Mouse (Mus musculus) brain, embryonic 14.5 days (tissue): ENCODE data around the gene Antxr2. TPM values are rescaled to one million over a fixed set of nuclear protein-coding genes. Genes with fewer than 3 reads are reported as not detected.

Source experiments
- DNase-seq: peaks from one replicate; pipeline ENCODE4 v3.0.0-alpha.2; 2011; ENCODE audit warnings: low read depth
- CTCF ChIP-seq: fragments of 200-500 bp; IDR thresholded peaks from 2 replicates; pipeline ENCODE4 v1.5.1; 2012; ENCODE audit warnings: inconsistent platforms, mild to moderate bottlenecking, moderate library complexity, borderline replicate concordance; ENCODE audit not compliant: insufficient read depth, insufficient read length; ENCODE audit errors: extremely low read depth
- POLR2A ChIP-seq: fragments of 200-500 bp; IDR thresholded peaks from 2 replicates; pipeline ENCODE4 v1.6.1; 2012; ENCODE audit warnings: mild to moderate bottlenecking, inconsistent platforms, borderline replicate concordance; ENCODE audit not compliant: poor library complexity, insufficient read depth, insufficient read length, severe bottlenecking; ENCODE audit errors: extremely low read depth
- polyA plus RNA-seq: library from polyadenylated mRNA; depleted of rRNA; stranded (reverse); fragments of >200 nt; gene quantifications from 2 replicates; pipeline ENCODE4 v1.2.3, GENCODE M21; 2012

Gene Antxr2
- polyA plus RNA-seq, 1 experiment: 2.4 TPM

DNA sequence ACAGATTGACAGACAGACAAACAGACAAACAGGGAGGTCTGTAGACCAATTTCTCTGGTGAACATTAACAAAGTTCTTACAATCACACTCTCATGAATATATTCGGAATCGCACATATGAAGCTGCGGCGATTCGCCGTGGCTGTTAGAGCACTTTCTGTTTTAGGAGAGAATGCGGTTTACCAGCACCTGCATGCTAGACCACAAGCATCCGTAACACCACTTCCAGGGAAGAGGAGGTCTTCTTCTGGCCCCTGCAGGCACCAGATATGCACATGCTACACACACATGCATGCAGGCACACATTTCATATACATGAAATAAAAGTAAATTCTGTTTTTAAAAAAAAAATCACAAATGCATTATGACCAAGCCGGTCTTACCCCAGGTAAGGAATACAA, 47.5 kb downstream of the Antxr2 start:
- TF ChIP-seq POLR2A (no peak), CTCF (no peak)
- DNase-seq: no peak

DNA sequence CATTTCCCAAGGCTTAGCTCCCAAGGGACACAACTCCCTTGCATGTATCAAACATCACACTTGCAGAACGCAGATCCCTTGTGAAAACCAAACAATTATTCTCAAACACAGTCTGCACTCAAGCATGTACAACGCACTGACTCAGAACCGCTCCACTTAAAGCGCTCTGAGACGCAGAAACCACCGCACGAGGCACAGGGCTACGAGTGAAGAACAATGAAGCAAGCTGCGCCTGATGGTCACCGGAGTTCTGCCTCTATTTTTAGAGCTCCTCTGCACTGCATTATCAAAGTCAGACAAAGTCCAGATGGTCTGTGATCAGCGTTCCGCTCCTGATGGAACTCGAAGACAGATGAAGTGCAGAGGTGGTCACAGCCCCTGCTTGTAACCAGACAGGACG, 50.4 kb downstream of the Antxr2 start:
- peak; percentile 74 for DNase-seq
- TF ChIP-seq POLR2A (no peak), CTCF (no peak)

DNA sequence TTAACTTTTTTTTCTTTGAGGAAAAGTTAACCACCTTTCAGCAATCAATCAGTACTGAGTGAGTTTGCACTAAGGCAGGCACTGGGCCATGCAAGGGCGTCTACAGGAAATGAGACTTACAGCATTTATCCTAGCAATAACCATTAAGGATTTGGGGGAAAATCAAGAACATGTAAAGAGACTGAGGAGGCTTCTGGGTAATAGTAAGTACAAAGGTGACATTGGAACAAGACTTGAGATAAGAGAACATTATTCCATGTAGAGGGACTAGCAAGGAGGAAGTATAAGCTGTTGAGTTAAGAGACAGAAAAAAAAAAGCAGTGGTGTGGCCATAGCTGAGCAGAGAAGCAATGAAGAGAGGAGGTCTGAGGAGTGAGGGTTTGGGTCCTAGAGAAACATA, 57.5 kb downstream of the Antxr2 start:
- TF ChIP-seq POLR2A (no peak), CTCF (no peak)
- no peak for DNase-seq

DNA sequence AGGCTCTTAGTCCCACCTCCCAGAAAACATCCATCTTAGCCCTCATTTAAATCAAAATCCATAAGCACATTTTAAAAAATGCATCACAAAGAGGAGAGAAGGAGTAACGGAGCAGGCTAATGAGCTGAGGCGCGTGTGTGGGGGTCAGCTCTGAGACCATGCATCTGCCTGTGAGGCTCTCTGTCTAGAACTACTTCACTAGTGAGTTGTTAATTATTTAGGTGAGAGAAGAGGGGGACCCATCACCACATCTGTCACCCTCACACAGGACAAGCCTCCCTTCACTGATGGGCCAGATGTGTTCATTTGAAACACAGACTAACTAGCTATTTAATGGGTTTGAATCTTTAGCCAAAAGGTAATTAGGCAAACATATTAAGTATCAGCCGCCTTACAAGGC, 58.8 kb downstream of the Antxr2 start:
- DNase-seq: peak; percentile 49
- TF ChIP-seq POLR2A (no peak), CTCF (no peak)

DNA sequence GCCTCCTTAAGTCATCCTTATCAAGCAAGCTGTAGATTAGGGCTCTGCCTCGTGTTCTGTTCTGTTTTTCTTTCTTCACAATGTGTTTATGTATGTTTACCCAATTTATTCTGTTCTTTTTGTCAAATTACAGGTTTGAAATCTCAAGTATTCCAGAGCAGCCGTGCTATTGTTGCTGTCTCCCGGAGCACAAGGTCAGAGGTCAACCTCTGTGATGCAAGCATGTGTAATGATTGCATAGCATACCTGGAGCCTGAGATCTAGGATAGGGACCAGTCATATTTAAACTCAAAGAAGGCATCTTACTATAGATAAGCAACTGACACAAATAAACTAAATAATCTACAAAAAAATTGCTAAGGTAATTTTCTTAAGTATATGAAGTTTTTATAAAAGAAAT, 59.6 kb downstream of the Antxr2 start:
- no peak for DNase-seq

DNA sequence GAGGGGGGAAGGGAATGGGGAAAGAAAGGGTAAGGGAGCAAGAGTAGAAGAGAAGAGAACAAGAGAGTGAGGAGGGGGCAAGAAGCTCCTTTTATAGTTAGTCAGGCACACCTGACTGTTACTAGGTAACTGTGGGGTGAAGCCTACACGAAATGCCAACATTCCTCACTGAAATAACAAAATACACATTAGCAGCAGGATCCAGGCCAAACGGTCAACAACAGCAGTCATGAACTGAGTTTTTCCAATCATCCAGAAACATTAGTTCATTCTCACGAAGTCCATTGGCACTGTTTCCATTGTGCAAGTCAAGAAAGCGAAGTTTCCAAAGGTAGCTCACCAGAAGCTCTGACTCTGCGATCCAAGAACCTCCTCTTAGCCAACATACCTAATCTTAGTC, 63.8 kb downstream of the Antxr2 start:
- no peak for TF ChIP-seq POLR2A
- TF ChIP-seq CTCF: no peak
- DNase-seq: no peak

More for the DNA sequence above, 59.6 kb downstream of the Antxr2 start:
- no peak for TF ChIP-seq POLR2A
- TF ChIP-seq CTCF: no peak

DNA sequence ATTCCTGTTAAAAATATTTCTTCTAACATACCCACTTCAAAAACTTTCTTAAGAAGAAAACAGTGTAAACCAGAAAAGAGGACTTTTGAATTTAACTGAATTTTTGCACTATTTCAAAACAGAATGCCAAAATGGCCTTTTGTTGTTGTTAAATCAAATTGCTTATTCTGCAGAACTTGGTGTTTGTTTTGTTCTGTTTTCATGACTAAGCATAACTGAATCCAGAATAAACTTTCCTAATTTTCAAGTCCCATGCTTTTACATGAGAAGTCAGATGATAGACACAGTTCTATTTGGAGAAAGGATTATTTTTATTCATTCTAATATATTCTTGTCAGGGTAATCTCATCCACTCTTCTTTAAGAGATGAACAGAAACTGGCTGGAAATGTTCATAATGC, 64.7 kb downstream of the Antxr2 start:
- TF ChIP-seq CTCF: no peak
- TF ChIP-seq POLR2A: no peak
- no peak for DNase-seq

DNA sequence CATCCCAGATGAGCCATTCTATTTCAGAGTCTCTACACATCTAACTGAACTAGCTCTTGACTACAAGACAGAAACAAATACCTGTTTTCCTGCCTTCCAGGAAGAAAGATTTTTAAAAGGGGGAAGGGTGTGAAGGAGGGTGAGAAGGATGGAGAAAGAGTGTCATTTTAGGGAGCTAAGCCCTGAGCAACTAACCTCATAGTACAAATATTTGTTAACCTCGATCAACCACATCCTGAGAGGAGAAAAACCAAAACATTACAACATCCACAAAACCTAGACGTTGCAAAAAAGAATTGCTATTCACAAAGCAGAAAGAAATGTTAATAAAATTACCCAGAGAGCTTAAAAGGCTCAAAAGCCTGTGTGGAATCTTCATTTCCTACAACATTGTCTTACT, 66.4 kb downstream of the Antxr2 start:
- no peak for DNase-seq
- TF ChIP-seq POLR2A (no peak), CTCF (no peak)

DNA sequence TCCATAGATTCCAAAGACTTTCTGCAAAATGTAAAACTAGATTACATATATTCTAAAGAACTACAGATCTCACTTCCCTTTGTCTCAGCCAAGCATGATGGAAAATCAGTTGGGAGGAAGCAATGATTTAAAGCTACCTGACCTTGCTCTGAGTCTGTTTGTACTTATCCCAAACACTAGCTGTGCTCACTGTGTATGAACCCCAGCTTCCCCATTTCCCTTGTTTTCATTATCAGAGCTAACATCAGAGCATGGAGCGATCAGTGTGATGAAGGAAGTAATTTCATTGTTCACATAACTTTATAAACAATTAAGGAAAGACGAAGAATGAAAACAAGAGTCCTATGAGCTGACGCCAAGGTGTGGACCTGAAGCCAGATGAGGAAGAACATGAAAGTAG, 68.3 kb downstream of the Antxr2 start:
- TF ChIP-seq CTCF (no peak), POLR2A (no peak)
- no peak for DNase-seq

DNA sequence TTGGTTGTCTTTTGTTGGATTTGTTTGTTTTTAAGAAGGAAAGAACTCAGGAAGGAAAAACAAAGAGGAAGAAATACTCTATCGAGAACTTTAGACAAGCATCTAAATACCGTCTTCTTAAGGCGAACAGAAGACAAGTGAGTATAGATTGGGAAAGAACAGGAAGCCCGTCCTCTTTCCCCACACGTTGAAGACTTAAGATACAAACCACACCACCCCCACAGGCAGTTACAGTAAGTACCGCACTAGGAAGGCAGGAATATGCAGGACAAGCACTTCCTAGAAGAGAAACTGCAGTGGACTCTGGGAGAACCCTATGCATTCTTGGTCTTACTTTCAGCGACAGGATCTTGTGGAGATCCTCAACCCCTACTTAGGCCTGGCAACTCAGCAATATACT, 69.1 kb downstream of the Antxr2 start:
- TF ChIP-seq POLR2A (no peak), CTCF (no peak)
- no peak for DNase-seq

DNA sequence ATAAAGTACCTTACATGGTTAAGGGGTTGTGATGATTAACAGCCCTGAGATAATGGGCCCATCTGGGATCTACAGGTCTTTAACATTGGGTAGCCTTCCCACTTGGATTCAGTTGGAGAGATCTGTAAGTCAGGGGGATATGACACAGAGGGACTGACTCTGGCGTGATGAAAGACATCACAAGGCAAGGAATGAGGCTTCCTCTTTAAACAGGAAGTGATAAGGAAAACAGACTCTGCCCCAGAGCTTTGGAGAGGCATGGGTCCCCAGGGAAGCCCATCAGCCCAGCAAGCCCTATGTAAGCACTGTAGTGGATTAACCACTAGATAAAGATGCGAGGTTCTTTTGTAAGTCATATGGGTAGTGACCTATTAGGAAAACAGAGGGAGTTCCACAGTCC, 71.2 kb downstream of the Antxr2 start:
- TF ChIP-seq CTCF (no peak), POLR2A (no peak)
- no peak for DNase-seq

DNA sequence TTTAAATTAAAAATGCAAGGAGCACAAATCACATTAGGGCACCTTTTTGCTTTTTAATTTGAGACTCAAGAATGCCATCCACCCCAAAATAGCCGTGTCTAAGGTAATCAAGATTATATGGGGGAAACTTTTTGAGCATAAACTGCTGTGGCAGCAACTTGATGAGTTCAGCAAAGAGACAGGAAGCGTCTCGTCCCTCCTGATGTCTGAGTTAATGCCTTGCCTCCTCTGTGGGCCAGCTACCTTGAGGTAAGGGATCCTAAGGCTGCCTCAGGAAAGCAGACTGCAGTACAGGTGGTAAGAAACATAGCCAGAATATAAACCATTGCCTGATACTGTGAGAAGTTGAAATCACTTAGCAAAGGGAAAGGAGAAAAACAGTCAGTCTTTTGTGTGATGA, 71.8 kb downstream of the Antxr2 start:
- TF ChIP-seq CTCF: no peak
- no peak for DNase-seq

DNA sequence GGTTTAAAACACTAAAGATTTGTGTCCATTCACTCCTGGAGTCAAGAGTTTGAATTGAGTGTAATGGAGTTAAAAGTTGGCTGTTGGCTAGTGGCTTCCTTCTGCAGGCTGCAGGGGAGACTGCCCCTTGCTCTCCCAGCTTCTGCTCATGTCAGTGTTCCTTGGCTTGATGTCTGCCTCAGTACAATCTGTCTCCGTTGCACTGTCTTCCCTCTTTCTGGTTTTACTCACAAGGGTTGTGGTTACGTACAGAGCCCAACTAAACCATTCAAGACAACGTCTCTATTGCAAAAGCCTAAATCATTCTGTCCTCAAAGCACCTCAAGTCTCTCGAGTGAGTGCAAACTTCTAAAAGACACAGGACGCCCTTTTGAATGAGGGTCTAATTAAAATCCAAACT, 73.3 kb downstream of the Antxr2 start:
- no peak for TF ChIP-seq POLR2A
- TF ChIP-seq CTCF: no peak
- DNase-seq: no peak

DNA sequence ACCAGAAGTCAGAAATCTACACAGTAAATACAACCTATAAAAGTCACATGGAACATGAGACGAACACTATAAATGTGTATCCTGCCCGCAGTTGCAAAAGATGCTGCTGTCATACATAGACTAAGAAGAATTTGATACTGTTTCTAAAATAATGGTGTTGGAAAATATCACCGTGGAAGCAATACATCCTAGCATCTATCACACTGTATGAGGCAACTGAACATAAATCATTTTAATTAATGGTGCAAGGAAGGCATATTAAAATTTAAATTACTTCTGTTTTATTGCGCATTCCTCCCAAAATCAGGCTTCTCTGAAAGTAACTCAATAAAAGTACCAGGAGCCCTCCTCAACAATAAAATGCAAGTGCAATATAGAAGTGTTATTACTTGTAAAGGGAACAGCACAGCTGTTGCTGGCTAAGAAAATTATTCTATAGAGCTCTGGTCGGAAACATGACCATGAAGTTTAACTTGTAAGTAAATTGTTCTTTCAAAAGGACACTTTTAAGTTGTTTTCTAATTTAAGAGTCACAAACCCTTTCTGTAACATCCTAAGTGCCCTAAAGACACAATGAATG, 76.6 kb downstream of the Antxr2 start:
- TF ChIP-seq CTCF (no peak), POLR2A (no peak)
- no peak for DNase-seq
